Mouse (Mus musculus) ES-E14 (cell line): ENCODE data around the gene Tgm7. TPM values are rescaled to one million over a fixed set of nuclear protein-coding genes. Genes with fewer than 3 reads are reported as not detected.

Experiments
- DNase-seq: peaks from one replicate; pipeline ENCODE4 v3.0.0-alpha.2; 2013; ENCODE audit warnings: low read depth, low spot score
- H3K27ac ChIP-seq: 2 replicates; pipeline ENCODE4 v1.5.1; 2012; ENCODE audit warnings: low read depth, mild to moderate bottlenecking, low read length, moderate library complexity, mixed read lengths; ENCODE audit not compliant: poor library complexity, insufficient read depth, severe bottlenecking
- H3K36me3 ChIP-seq: 2 replicates; pipeline ENCODE4 v1.6.1; 2012; ENCODE audit warnings: mild to moderate bottlenecking, low read length, moderate library complexity, mixed read lengths; ENCODE audit not compliant: control insufficient read depth, poor library complexity, insufficient read depth, severe bottlenecking
- H3K4me1 ChIP-seq, 2 experiments: fragments of 150-350 bp in 1 of 2; sonication (generic) in 1 of 2; 2 replicates each; pipeline ENCODE4 v1.6.1; 2012; ENCODE audit warnings: low read length in 2 of 2, mild to moderate bottlenecking in 1 of 2, mixed read lengths in 1 of 2; ENCODE audit not compliant: control insufficient read depth in 2 of 2, insufficient read depth in 2 of 2, poor library complexity in 1 of 2
- H3K4me3 ChIP-seq, 2 experiments: fragments of 150-350 bp in 1 of 2; sonication (generic) in 1 of 2; 2 replicates each; pipeline ENCODE4 v1.5.1; 2012; ENCODE audit warnings: low read length in 2 of 2, low read depth in 1 of 2, mild to moderate bottlenecking in 1 of 2, mixed read lengths in 1 of 2; ENCODE audit not compliant: insufficient read depth in 1 of 2, poor library complexity in 1 of 2, severe bottlenecking in 1 of 2
- H3K9ac ChIP-seq: 2 replicates; pipeline ENCODE4 v1.6.1; 2012; ENCODE audit warnings: low read depth, mild to moderate bottlenecking, low read length, mixed read lengths; ENCODE audit not compliant: poor library complexity, insufficient read depth, severe bottlenecking
- H3K9me3 ChIP-seq: fragments of 150-350 bp; sonication (generic); 2 replicates; pipeline ENCODE4 v1.6.1; 2012; ENCODE audit warnings: low read depth, mild to moderate bottlenecking, low read length; ENCODE audit not compliant: control insufficient read depth, insufficient read depth
- CHD2 ChIP-seq: IDR thresholded peaks from 2 replicates; pipeline ENCODE4 v1.6.1; 2014; ENCODE audit warnings: mild to moderate bottlenecking, low read depth, low read length, inconsistent platforms
- HCFC1 ChIP-seq: IDR thresholded peaks from 2 replicates; pipeline ENCODE4 v1.6.1; 2012; ENCODE audit warnings: low read length, inconsistent platforms, borderline replicate concordance; ENCODE audit not compliant: insufficient read depth
- MAFK ChIP-seq: IDR thresholded peaks from 2 replicates; pipeline ENCODE4 v1.6.1; 2014; ENCODE audit warnings: mild to moderate bottlenecking, low read depth, low read length, inconsistent platforms; ENCODE audit not compliant: insufficient read depth
- ZC3H11A ChIP-seq: IDR thresholded peaks from 2 replicates; pipeline ENCODE4 v1.6.1; 2012; ENCODE audit warnings: low read depth, mild to moderate bottlenecking, inconsistent platforms, low read length, borderline replicate concordance
- ZNF384 ChIP-seq: IDR thresholded peaks from 2 replicates; pipeline ENCODE4 v1.6.1; 2012; ENCODE audit warnings: low read depth, low read length, inconsistent platforms
- in situ Hi-C, 2 experiments: fragments of 600-800 bp; cut with MboI; formaldehyde crosslinking; loops; one replicate each; pipeline ENCODE4 v1.15.1; 2025; ENCODE audit warnings: low sequenced_read_pairs in 2 of 2, inconsistent platforms in 1 of 2; ENCODE audit not compliant: unreplicated experiment in 2 of 2
- total RNA-seq: library from RNA; depleted of rRNA; stranded (reverse); fragments of 300-350 nt; gene quantifications from 2 replicates; pipeline ENCODE4 v1.2.3, GENCODE M21; 2012

Tgm7 gene
- total RNA-seq, 1 experiment: not detected

GRCm38 (mm10) chr2:121115418-121115817, 5.8 kb upstream of the Tgm7 start:
- DNase-seq: no peak
- Histone ChIP-seq H3K9me3 (no peaks in the 10 kb centered on the region), H3K4me1 (no peaks in the 10 kb centered on the region), H3K27ac (no peak overlapping the region), H3K9ac (no peak overlapping the region), H3K36me3 (no peaks in the 10 kb centered on the region), H3K4me3 (no peak overlapping the region)
- in situ Hi-C loops: no loop called here
- TF ChIP-seq CHD2 (no peak), MAFK (no peak), HCFC1 (no peak), ZNF384 (no peak), ZC3H11A (no peak)

GRCm38 (mm10) chr2:121105940-121106339, 3.7 kb downstream of the Tgm7 start:
- Histone ChIP-seq H3K4me3 (no peak overlapping the region), H3K9me3 (no peaks in the 10 kb centered on the region), H3K4me1 (no peaks in the 10 kb centered on the region), H3K9ac (no peak overlapping the region), H3K27ac (no peak overlapping the region), H3K36me3 (no peaks in the 10 kb centered on the region)
- DNase-seq: no peak
- in situ Hi-C loops: no loop called here
- TF ChIP-seq MAFK: no peak
- TF ChIP-seq ZNF384: no peak

GRCm38 (mm10) chr2:121102051-121102450, 7.5 kb downstream of the Tgm7 start:
- Histone ChIP-seq H3K36me3 (no peaks in the 10 kb centered on the region), H3K4me1 (no peaks in the 10 kb centered on the region), H3K27ac (no peak overlapping the region), H3K4me3 (no peak overlapping the region), H3K9ac (no peak overlapping the region), H3K9me3 (no peaks in the 10 kb centered on the region)
- in situ Hi-C loops: no loop called here
- TF ChIP-seq ZNF384: no peak
- peak; percentile 88 for TF ChIP-seq ZC3H11A
- TF ChIP-seq CHD2: no peak
- no peak for TF ChIP-seq MAFK
- no peak for TF ChIP-seq HCFC1
- peak; percentile 41 for DNase-seq

GRCm38 (mm10) chr2:121089751-121090150, 19.8 kb downstream of the Tgm7 start:
- Histone ChIP-seq H3K27ac (no peak overlapping the region), H3K4me1 (no peaks in the 10 kb centered on the region), H3K9ac (no peak overlapping the region), H3K4me3 (no peak overlapping the region), H3K36me3 (no peaks in the 10 kb centered on the region), H3K9me3 (no peaks in the 10 kb centered on the region)
- DNase-seq: no peak
- TF ChIP-seq MAFK: no peak
- TF ChIP-seq ZC3H11A: no peak
- TF ChIP-seq CHD2: no peak
- no peak for TF ChIP-seq HCFC1
- no peak for TF ChIP-seq ZNF384
- in situ Hi-C loops: loop anchor here in 1 of 2 experiments (10.0 kb wide), 1 partner anchor 105 kb away; no protein-coding TSS in a partner anchor

GRCm38 (mm10) chr2:121088507-121088906, 21.1 kb downstream of the Tgm7 start:
- Histone ChIP-seq H3K27ac (no peak overlapping the region), H3K9ac (no peak overlapping the region), H3K9me3 (no peaks in the 10 kb centered on the region), H3K36me3 (no peaks in the 10 kb centered on the region), H3K4me3 (no peak overlapping the region), H3K4me1 (no peaks in the 10 kb centered on the region)
- peak; percentile 38; the same call in 1 of the 2 replicates for TF ChIP-seq ZC3H11A
- no peak for TF ChIP-seq CHD2
- in situ Hi-C loops: no loop called here
- DNase-seq: peak; percentile 4
